Comparison of ENCODE assay signal across 15 mouse cellular contexts in the genomic region with DNA sequence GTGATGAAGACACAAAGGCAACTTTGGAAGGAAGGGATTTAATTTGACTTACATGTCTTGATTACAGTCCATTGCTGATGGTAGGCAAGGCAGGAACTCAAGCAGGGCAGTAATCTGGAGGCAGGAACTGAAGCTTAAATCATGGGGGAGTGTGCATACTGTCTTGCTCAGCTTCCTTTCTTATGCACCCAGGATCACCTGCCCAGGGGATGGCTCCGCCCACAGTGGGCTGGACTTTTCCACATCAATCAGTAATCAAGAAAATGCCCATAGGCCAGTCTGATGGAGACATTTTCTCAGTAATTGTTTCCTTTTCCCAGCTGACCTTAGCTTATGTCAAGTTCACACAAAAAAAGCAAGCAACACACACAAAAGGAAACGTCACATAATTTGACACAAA.
"Had no signal": no experiment of that assay in that cellular context is flagged by ENCODE, and none has a peak within 500 bp of the region (broad histone marks: within the 10 kb centered on the region; RNA-seq: fewer than 3 reads in every experiment).

No protein-coding gene starts in this region.

- H3K27me3 ChIP-seq: liver, embryonic 13.5 days; midbrain, embryonic 12.5 days; midbrain, embryonic 15.5 days; neural tube, embryonic 12.5 days; neural tube, embryonic 15.5 days had no signal

- H3K27ac ChIP-seq: kidney, postnatal 0 days; left cerebral cortex, adult 2 months; liver, embryonic 13.5 days; midbrain, embryonic 12.5 days; midbrain, embryonic 15.5 days; neural tube, embryonic 12.5 days; neural tube, embryonic 15.5 days had no signal

- H3K4me1 ChIP-seq: liver, embryonic 13.5 days; midbrain, embryonic 12.5 days; midbrain, embryonic 15.5 days; neural tube, embryonic 12.5 days had no signal

- H3K4me3 ChIP-seq: left cerebral cortex, adult 2 months; liver, embryonic 13.5 days; midbrain, embryonic 12.5 days; midbrain, embryonic 15.5 days; neural tube, embryonic 12.5 days; neural tube, embryonic 15.5 days had no signal

- ATAC-seq: midbrain, embryonic 15.5 days had no signal

- DNase-seq: layer of hippocampus, postnatal 36 days; liver, embryonic 13.5 days; lung, adult 2 months; lung, postnatal 14 days; lung, postnatal 4 days; retina, postnatal 1 day; right cerebral cortex, postnatal 25 days; thymus, adult 18-20 months; thymus, postnatal 36 days had no signal
